Mouse (Mus musculus) small intestine, adult 2 months (tissue): ENCODE results near the gene Spem2.

ENCODE experiments used
- CTCF ChIP-seq: fragments of 200-500 bp; IDR thresholded peaks from 2 replicates; pipeline ENCODE4 v1.5.1; 2012; ENCODE audit warnings: low read depth, mild to moderate bottlenecking, control low read depth, inconsistent platforms, low read length, moderate library complexity, mixed read lengths; ENCODE audit not compliant: insufficient replicate concordance, insufficient read length; ENCODE audit errors: extremely low read depth
- POLR2A ChIP-seq: fragments of 200-500 bp; IDR thresholded peaks from 2 replicates; pipeline ENCODE4 v1.6.1; 2012; ENCODE audit warnings: low read depth, mild to moderate bottlenecking, control low read depth, inconsistent platforms, low read length, moderate library complexity

GRCm38 (mm10) chr11:69835966-69836335, 17.7 kb upstream of the Spem2 start:
- TF ChIP-seq CTCF (no peak), POLR2A (no peak)
